Mouse (Mus musculus): ENCODE measurements around the gene Rabgap1l.

DNA sequence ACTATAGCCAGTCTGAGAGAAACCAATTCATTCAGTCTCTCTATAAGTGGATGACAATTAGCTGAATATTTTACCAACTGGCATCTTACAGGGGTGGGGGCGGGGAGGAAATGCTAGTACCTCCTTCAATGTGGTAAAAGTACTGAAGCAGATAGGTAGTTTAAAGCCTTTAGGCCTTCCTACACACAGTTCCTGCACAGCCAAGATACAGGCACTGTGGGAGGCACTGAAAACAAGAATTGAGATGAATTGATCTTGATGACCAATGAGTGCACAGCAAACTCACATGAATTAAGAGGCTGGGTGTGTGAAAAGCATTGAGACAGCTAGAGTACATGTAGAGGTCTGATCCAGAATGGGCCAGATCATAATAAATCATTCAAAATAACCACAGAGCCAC lies 349.5 kb downstream of the Rabgap1l start:
- no peak for TF ChIP-seq CTCF (IDR thresholded peaks at IDR 0.05; ENCODE audit: low read depth, low read length)
- no peak for TF ChIP-seq POLR2A (IDR thresholded peaks at IDR 0.05; ENCODE audit: extremely low read depth, insufficient read depth, low read length)
